Mouse (Mus musculus) megakaryocyte, embryonic 14.5 days (primary cell): ENCODE measurements at regions not wholly inside any gene's neighbourhood (a gene's known extent, or its start where the extent isn't known, plus 50 kb on each side); places are given as distances from the start of the nearest gene placed in this dataset.

Experiments
- FLI1 ChIP-seq: IDR thresholded peaks from 2 replicates; pipeline ENCODE4 v1.6.1; 2012; ENCODE audit warnings: low read length, inconsistent platforms, mixed read lengths
- GATA1 ChIP-seq: IDR thresholded peaks from 3 replicates; pipeline ENCODE4 v1.6.1; 2012; ENCODE audit warnings: mixed read lengths, low read length, inconsistent platforms, borderline replicate concordance

DNA sequence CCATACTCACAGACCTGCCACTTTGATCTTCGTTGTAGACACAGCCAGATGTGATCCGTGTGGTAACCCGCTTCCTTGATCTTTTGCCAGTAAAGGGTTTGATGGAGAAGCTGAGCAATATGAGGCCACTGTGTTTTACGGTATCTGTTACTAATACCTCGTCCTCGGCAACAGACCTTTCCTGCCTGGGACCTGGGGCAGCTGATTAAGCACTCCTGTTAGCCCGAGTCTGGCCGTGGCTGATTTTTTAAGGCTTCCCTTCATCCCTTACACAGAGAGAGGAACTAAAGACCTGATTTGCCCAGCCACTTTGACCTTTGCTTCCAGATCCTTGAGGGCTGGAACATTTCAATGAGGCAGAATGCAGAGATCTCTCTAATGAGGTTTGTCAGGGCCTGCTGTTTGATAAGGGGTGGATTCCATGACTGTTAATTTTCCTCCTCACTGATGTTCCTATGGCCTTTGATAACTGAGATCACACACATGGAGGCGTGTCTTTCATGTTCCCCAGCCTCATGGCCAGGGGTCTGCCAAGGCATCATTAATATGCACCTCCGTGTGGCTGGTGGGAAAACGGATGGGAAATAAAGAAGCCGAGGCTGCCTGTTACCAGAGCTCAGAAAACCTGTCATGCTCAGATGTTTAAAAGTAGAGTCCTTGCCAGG, 231.0 kb upstream of the Mpped2 start:
- TF ChIP-seq FLI1 (no peak), GATA1 (no peak)
